Mouse (Mus musculus) neural tube, embryonic 14.5 days (tissue): ENCODE results near the gene Cdk5rap2. TPM values are rescaled to one million over a fixed set of nuclear protein-coding genes. Genes with fewer than 3 reads are reported as not detected.

Experiments used
- ATAC-seq: fragments of 200-750 bp; cut with Nextera tagmentation; 2 replicates; pipeline ENCODE4 v1.8.0; 2017; ENCODE audit warnings: low read depth, mild to moderate bottlenecking, moderate TSS enrichment, moderate library complexity
- H3K27ac ChIP-seq: fragments of 300-500 bp; sonication (generic); 2 replicates; pipeline ENCODE4 v1.5.1; 2014; ENCODE audit warnings: low read depth, mild to moderate bottlenecking, control low read depth, low read length, moderate library complexity, mixed read lengths
- H3K27me3 ChIP-seq: fragments of 300-500 bp; sonication (generic); 2 replicates; pipeline ENCODE4 v1.6.1; 2014; ENCODE audit warnings: low read length; ENCODE audit not compliant: control insufficient read depth, insufficient read depth
- H3K36me3 ChIP-seq: fragments of 300-500 bp; sonication (generic); 2 replicates; pipeline ENCODE4 v1.6.1; 2014; ENCODE audit warnings: low read length, mixed read lengths; ENCODE audit not compliant: control insufficient read depth, insufficient read depth
- H3K4me1 ChIP-seq: fragments of 300-500 bp; sonication (generic); 2 replicates; pipeline ENCODE4 v1.6.1; 2014; ENCODE audit warnings: low read length; ENCODE audit not compliant: control insufficient read depth, insufficient read depth
- H3K4me2 ChIP-seq: fragments of 300-500 bp; sonication (generic); 2 replicates; pipeline ENCODE4 v1.6.1; 2014; ENCODE audit warnings: mild to moderate bottlenecking, low read depth, low read length, control low read depth
- H3K4me3 ChIP-seq: fragments of 300-500 bp; sonication (generic); 2 replicates; pipeline ENCODE4 v1.5.1; 2014; ENCODE audit warnings: low read depth, low read length, control low read depth, mixed read lengths
- H3K9ac ChIP-seq: fragments of 300-500 bp; sonication (generic); replicated peaks from 2 replicates; pipeline ENCODE4 v1.6.1; 2014; ENCODE audit warnings: low read depth, mild to moderate bottlenecking, control low read depth, low read length, mixed read lengths
- H3K9me3 ChIP-seq: fragments of 300-500 bp; sonication (generic); 2 replicates; pipeline ENCODE4 v1.6.1; 2016; ENCODE audit warnings: low read length; ENCODE audit not compliant: control insufficient read depth
- whole genome bisulfite sequencing: fragments of 180-500 bp; shearing (Covaris S2); extraction: QIAGEN DNeasy Blood & Tissue Kit; methylation state at CpG from one replicate; pipeline ENCODE4 v1.1.7; 2014; 5-methylcytosine and 5-hydroxymethylcytosine counted together
- polyA plus RNA-seq: library from polyadenylated mRNA; unstranded; fragments of >200 nt; fragmentation: Nextera tagmentation; extraction: Ambion mirVana; gene quantifications from 2 replicates; pipeline ENCODE4 v1.2.1, GENCODE M21; 2014

Cdk5rap2 gene
- polyA plus RNA-seq, 1 experiment from 2014 or later = 15.6 TPM

- peak; percentile 26; the same call in 1 of the 2 replicates for ATAC-seq
- Histone ChIP-seq H3K27ac (no peak overlapping the region), H3K9ac (no peak overlapping the region)
These were observed 189.7 kb downstream of the Cdk5rap2 start for GRCm38 (mm10) chr4:70220277-70221180.

GRCm38 (mm10) chr4:70219776-70220175, 190.5 kb downstream of the Cdk5rap2 start:
- H3K9me3 ChIP-seq = no peaks in the 10 kb centered on the region
- H3K4me1 ChIP-seq = no peaks in the 10 kb centered on the region
- WGBS = 82% methylated on average over 4 of the region's 4 CpGs
- H3K27ac ChIP-seq = no peak overlapping the region
- no peak overlapping the region for H3K4me3 ChIP-seq
- peaks cover 12% of the 10 kb centered on the region for H3K36me3 ChIP-seq
- ATAC-seq = no peak
- H3K9ac ChIP-seq = no peak overlapping the region
- H3K27me3 ChIP-seq = no peaks in the 10 kb centered on the region
- H3K4me2 ChIP-seq = no peak overlapping the region

More at GRCm38 (mm10) chr4:70220277-70221180, 189.7 kb downstream of the Cdk5rap2 start:
- Histone ChIP-seq H3K36me3 (peaks cover 12% of the 10 kb centered on the region), H3K4me3 (no peak overlapping the region), H3K9me3 (no peaks in the 10 kb centered on the region), H3K4me1 (no peaks in the 10 kb centered on the region), H3K27me3 (no peaks in the 10 kb centered on the region), H3K4me2 (no peak overlapping the region)
- 59% methylated on average over 10 of the region's 10 CpGs for WGBS

- Histone ChIP-seq H3K36me3 (no peaks in the 10 kb centered on the region), H3K27ac (no peak overlapping the region), H3K9me3 (no peaks in the 10 kb centered on the region), H3K4me2 (no peak overlapping the region), H3K4me3 (no peak overlapping the region), H3K9ac (no peak overlapping the region), H3K4me1 (no peaks in the 10 kb centered on the region), H3K27me3 (no peaks in the 10 kb centered on the region)
- no peak for ATAC-seq
- WGBS = 86% methylated on average over 2 of the region's 2 CpGs
These were observed 224.3 kb downstream of the Cdk5rap2 start for GRCm38 (mm10) chr4:70185971-70186370.

Other genes starting within 250 kb of the Cdk5rap2 start
- gene Megf9, start 124.6 kb upstream of the Cdk5rap2 start, polyA plus RNA-seq = 43.3 and 45.6 TPM in 2 replicates